Mouse (Mus musculus): ENCODE measurements around the gene Tmem206. TPM values are rescaled to one million over a fixed set of nuclear protein-coding genes. Genes with fewer than 3 reads are reported as not detected.

The Tmem206 gene
- total RNA-seq, 1 experiment = 9.9 TPM

GRCm38 (mm10) chr1:191295784-191296183 is 29.9 kb upstream of the Tmem206 start:
- Histone ChIP-seq H3K9ac (ENCODE audit: insufficient read depth, low read depth, low read length, poor library complexity, severe bottlenecking) (no peak overlapping the region), H3K9me3 (ENCODE audit: control insufficient read depth, insufficient read depth, low read depth, low read length) (no peaks in the 10 kb centered on the region), H3K4me3 (ENCODE audit: insufficient read depth in 1 of 2, low read depth in 1 of 2, low read length in 2 of 2, poor library complexity in 1 of 2, severe bottlenecking in 1 of 2) (no peak overlapping the region), H3K36me3 (ENCODE audit: control insufficient read depth, insufficient read depth, low read length, poor library complexity, severe bottlenecking) (no peaks in the 10 kb centered on the region), H3K4me1 (ENCODE audit: control insufficient read depth in 2 of 2, insufficient read depth in 2 of 2, low read length in 2 of 2, poor library complexity in 1 of 2) (no peaks in the 10 kb centered on the region), H3K27ac (ENCODE audit: insufficient read depth, low read depth, low read length, poor library complexity, severe bottlenecking) (no peak overlapping the region)
- in situ Hi-C loops (cut with MboI; ENCODE audit: low sequenced_read_pairs in 2 of 2, unreplicated experiment in 2 of 2) = loop anchor here in 1 of 2 experiments (25.0 kb wide), 1 partner anchor 208 kb away; the partner anchor contains the start of gene Batf3
- no peak for DNase-seq (ENCODE audit: low read depth, low spot score)
- TF ChIP-seq CHD2 (IDR thresholded peaks at IDR 0.05; ENCODE audit: low read depth, low read length) (no peak), MAFK (IDR thresholded peaks at IDR 0.05; ENCODE audit: insufficient read depth, low read depth, low read length) (no peak), ZC3H11A (IDR thresholded peaks at IDR 0.05; ENCODE audit: borderline replicate concordance, low read depth, low read length) (no peak), ZNF384 (IDR thresholded peaks at IDR 0.05; ENCODE audit: low read depth, low read length) (no peak), HCFC1 (IDR thresholded peaks at IDR 0.05; ENCODE audit: borderline replicate concordance, insufficient read depth, low read length) (no peak)

- H3K36me3 ChIP-seq (ENCODE audit: control insufficient read depth, insufficient read depth, low read length, poor library complexity, severe bottlenecking) = no peaks in the 10 kb centered on the region
- no peak overlapping the region for H3K27ac ChIP-seq (ENCODE audit: insufficient read depth, low read depth, low read length, poor library complexity, severe bottlenecking)
- no peaks in the 10 kb centered on the region for H3K4me1 ChIP-seq (ENCODE audit: control insufficient read depth in 2 of 2, insufficient read depth in 2 of 2, low read length in 2 of 2, poor library complexity in 1 of 2)
- H3K9me3 ChIP-seq (ENCODE audit: control insufficient read depth, insufficient read depth, low read depth, low read length) = no peaks in the 10 kb centered on the region
- H3K4me3 ChIP-seq (ENCODE audit: insufficient read depth in 1 of 2, low read depth in 1 of 2, low read length in 2 of 2, poor library complexity in 1 of 2, severe bottlenecking in 1 of 2) = no peak overlapping the region
- DNase-seq (ENCODE audit: low read depth, low spot score) = no peak
- in situ Hi-C loops (cut with MboI; ENCODE audit: low sequenced_read_pairs in 2 of 2, unreplicated experiment in 2 of 2) = loop anchor here in 1 of 2 experiments (25.0 kb wide), 1 partner anchor 209 kb away; the partner anchor contains the start of gene Batf3
- H3K9ac ChIP-seq (ENCODE audit: insufficient read depth, low read depth, low read length, poor library complexity, severe bottlenecking) = no peak overlapping the region
- TF ChIP-seq ZC3H11A (IDR thresholded peaks at IDR 0.05; ENCODE audit: borderline replicate concordance, low read depth, low read length) (no peak), HCFC1 (IDR thresholded peaks at IDR 0.05; ENCODE audit: borderline replicate concordance, insufficient read depth, low read length) (no peak), MAFK (IDR thresholded peaks at IDR 0.05; ENCODE audit: insufficient read depth, low read depth, low read length) (no peak), ZNF384 (IDR thresholded peaks at IDR 0.05; ENCODE audit: low read depth, low read length) (no peak), CHD2 (IDR thresholded peaks at IDR 0.05; ENCODE audit: low read depth, low read length) (no peak)
Measured at GRCm38 (mm10) chr1:191296445-191296844, 29.3 kb upstream of the Tmem206 start.

- Histone ChIP-seq H3K9me3 (ENCODE audit: control insufficient read depth, insufficient read depth, low read depth, low read length) (no peaks in the 10 kb centered on the region), H3K9ac (ENCODE audit: insufficient read depth, low read depth, low read length, poor library complexity, severe bottlenecking) (no peak overlapping the region), H3K27ac (ENCODE audit: insufficient read depth, low read depth, low read length, poor library complexity, severe bottlenecking) (no peak overlapping the region), H3K4me3 (ENCODE audit: insufficient read depth in 1 of 2, low read depth in 1 of 2, low read length in 2 of 2, poor library complexity in 1 of 2, severe bottlenecking in 1 of 2) (no peak overlapping the region), H3K4me1 (ENCODE audit: control insufficient read depth in 2 of 2, insufficient read depth in 2 of 2, low read length in 2 of 2, poor library complexity in 1 of 2) (no peaks in the 10 kb centered on the region), H3K36me3 (ENCODE audit: control insufficient read depth, insufficient read depth, low read length, poor library complexity, severe bottlenecking) (no peaks in the 10 kb centered on the region)
- in situ Hi-C loops (cut with MboI; ENCODE audit: low sequenced_read_pairs in 2 of 2, unreplicated experiment in 2 of 2) = loop anchor here in 1 of 2 experiments (25.0 kb wide), 1 partner anchor 211 kb away; the partner anchor contains the start of gene Batf3
- DNase-seq (ENCODE audit: low read depth, low spot score) = no peak
- TF ChIP-seq CHD2 (IDR thresholded peaks at IDR 0.05; ENCODE audit: low read depth, low read length) = no peak
- no peak for TF ChIP-seq MAFK (IDR thresholded peaks at IDR 0.05; ENCODE audit: insufficient read depth, low read depth, low read length)
- TF ChIP-seq HCFC1 (IDR thresholded peaks at IDR 0.05; ENCODE audit: borderline replicate concordance, insufficient read depth, low read length) = no peak
- no peak for TF ChIP-seq ZNF384 (IDR thresholded peaks at IDR 0.05; ENCODE audit: low read depth, low read length)
- TF ChIP-seq ZC3H11A (IDR thresholded peaks at IDR 0.05; ENCODE audit: borderline replicate concordance, low read depth, low read length) = no peak
Measured at GRCm38 (mm10) chr1:191298304-191298703, 27.4 kb upstream of the Tmem206 start.

GRCm38 (mm10) chr1:191299215-191299942 is 26.3 kb upstream of the Tmem206 start:
- no peak overlapping the region for H3K27ac ChIP-seq (ENCODE audit: insufficient read depth, low read depth, low read length, poor library complexity, severe bottlenecking)
- no peak overlapping the region for H3K4me3 ChIP-seq (ENCODE audit: insufficient read depth in 1 of 2, low read depth in 1 of 2, low read length in 2 of 2, poor library complexity in 1 of 2, severe bottlenecking in 1 of 2)
- 0 out of 2 replicates have a peak, but pooled peaks have one; percentile 38 for TF ChIP-seq ZC3H11A (IDR thresholded peaks at IDR 0.05; ENCODE audit: borderline replicate concordance, low read depth, low read length)
- no peak for TF ChIP-seq ZNF384 (IDR thresholded peaks at IDR 0.05; ENCODE audit: low read depth, low read length)
- TF ChIP-seq HCFC1 (IDR thresholded peaks at IDR 0.05; ENCODE audit: borderline replicate concordance, insufficient read depth, low read length) = no peak
- no peak for TF ChIP-seq MAFK (IDR thresholded peaks at IDR 0.05; ENCODE audit: insufficient read depth, low read depth, low read length)
- TF ChIP-seq CHD2 (IDR thresholded peaks at IDR 0.05; ENCODE audit: low read depth, low read length) = no peak
- H3K9ac ChIP-seq (ENCODE audit: insufficient read depth, low read depth, low read length, poor library complexity, severe bottlenecking) = no peak overlapping the region
- no peaks in the 10 kb centered on the region for H3K36me3 ChIP-seq (ENCODE audit: control insufficient read depth, insufficient read depth, low read length, poor library complexity, severe bottlenecking)
- no peak for DNase-seq (ENCODE audit: low read depth, low spot score)
- no peaks in the 10 kb centered on the region for H3K9me3 ChIP-seq (ENCODE audit: control insufficient read depth, insufficient read depth, low read depth, low read length)
- in situ Hi-C loops (cut with MboI; ENCODE audit: low sequenced_read_pairs in 2 of 2, unreplicated experiment in 2 of 2) = loop anchor here in 1 of 2 experiments (25.0 kb wide), 1 partner anchor 212 kb away; the partner anchor contains the start of gene Batf3
- no peaks in the 10 kb centered on the region for H3K4me1 ChIP-seq (ENCODE audit: control insufficient read depth in 2 of 2, insufficient read depth in 2 of 2, low read length in 2 of 2, poor library complexity in 1 of 2)
